Mouse (Mus musculus): Measurements from ENCODE around the gene Ppp2r5c.

Gene Ppp2r5c

DNA sequence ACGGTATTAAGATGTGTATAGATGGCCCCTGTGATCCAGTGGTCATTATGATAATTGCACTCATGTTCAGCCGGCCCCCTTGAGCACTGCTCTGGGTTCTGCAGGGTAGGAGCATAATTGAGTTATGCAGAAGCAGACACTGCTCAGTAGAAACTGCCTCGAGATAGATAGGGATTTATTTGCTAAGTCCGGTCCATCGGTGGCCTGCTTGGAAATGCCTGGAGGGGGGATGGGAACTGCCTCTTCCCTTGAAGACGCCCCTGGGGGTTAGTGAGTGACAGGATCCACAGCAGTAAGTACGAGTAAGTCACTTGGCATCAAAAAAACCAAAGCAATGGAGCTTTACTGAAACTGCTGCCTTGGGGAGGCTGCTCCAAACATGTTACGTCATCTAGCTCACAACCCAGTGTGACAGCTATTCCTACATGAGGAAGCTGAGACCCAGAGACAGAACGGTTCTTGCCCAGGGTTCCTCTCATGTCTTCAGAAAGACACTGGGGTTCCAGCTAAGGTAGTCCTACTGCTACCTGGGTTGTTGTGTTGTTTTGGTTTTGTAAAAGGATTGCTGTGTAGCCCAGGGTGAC is 60.9 kb downstream of the Ppp2r5c start:
- in situ Hi-C loops (cut with MboI, MseI): no loop called here

DNA sequence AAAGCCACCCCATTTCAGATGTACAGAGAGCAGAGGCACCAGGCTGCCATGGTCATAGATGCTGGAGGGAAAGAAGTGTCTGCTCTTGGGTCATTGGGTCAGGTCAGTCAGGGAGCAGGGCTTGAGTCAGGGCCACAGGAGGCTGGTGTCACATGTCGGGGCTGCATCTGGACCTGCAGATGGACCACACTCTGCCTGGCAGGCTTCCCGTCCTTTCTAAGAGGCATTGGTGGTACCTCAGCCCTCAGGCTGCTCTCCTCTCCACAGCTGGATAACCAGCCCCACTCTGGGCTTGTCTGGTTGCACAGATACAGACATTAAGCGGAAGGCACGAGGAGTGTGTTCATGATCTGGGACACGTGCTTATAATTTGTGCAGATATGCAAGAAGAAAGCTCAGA is 61.8 kb downstream of the Ppp2r5c start:
- in situ Hi-C loops (cut with MboI, MseI): no loop called here

DNA sequence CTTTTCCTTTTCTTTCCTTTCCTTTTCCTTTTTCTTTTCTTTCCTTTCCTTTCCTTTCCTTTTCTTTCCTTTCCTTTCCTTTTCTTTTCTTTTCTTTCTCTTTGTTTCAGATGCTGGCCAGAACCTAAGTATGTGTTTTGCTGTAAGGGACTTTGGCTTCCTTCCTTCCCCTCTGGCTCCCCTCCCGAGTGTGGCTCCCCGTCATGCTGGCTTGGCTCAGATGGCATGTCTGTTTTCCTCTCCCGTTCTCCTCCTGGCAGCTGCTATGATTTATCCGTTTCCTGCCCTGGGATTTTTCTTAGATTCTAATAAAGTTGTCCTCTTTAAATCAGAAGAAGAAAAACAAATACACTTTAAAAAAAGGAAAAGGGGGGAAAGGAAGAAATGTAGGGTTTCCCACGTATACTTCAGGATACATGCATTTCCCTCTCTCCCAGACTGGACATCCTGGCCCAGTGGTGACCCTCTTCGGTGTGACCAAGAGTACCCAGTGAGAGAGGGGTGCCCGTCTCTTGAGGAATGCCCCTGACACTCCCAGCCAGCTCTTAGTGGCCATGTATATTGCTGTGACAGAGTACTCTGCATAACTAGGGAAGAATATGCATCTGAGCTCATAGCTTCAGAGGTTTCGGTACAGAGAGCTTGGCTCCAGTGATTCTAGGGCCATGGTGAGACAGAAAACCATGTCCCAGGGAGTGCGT is 63.4 kb downstream of the Ppp2r5c start:
- in situ Hi-C loops (cut with MboI, MseI): loop anchor here (10.0 kb wide), 1 partner anchor 56 kb away; no protein-coding TSS in a partner anchor

- in situ Hi-C loops (cut with MboI, MseI): loop anchor here (10.0 kb wide), 1 partner anchor 56 kb away; no protein-coding TSS in a partner anchor
Observed at GRCm38 (mm10) chr12:110511201-110511600, 64.3 kb downstream of the Ppp2r5c start.

- in situ Hi-C loops (cut with MboI, MseI): loop anchor here (10.0 kb wide), 1 partner anchor 57 kb away; no protein-coding TSS in a partner anchor
Observed at GRCm38 (mm10) chr12:110511856-110512433, 65.0 kb downstream of the Ppp2r5c start.

- in situ Hi-C loops (cut with MboI, MseI): loop anchor here (10.0 kb wide), 1 partner anchor 58 kb away; no protein-coding TSS in a partner anchor
Observed at GRCm38 (mm10) chr12:110512884-110513283, 66.0 kb downstream of the Ppp2r5c start.

DNA sequence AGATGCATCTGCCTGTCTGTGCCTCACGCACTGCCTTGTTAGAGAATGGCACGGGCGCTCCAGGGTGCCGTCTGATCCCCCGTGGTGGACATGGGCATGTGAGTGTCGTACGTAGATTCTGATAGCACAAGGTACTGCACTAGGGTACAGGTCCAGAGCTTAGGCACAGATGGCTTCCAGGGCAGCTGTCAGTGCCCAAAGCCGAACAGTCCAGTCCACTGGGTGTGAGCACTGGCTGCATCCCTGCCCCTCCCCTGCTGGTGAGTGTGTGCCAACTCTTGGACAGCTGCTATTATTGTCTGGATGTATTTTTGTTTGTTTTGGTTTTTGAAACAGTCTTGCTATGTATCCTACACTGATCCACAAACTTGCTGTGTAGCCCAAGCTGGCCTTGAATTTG is 68.8 kb downstream of the Ppp2r5c start:
- in situ Hi-C loops (cut with MboI, MseI): loop anchor here (10.0 kb wide), 1 partner anchor 61 kb away; no protein-coding TSS in a partner anchor

GRCm38 (mm10) chr12:110520236-110520987 is 73.5 kb downstream of the Ppp2r5c start:
- in situ Hi-C loops (cut with MboI, MseI): no loop called here

DNA sequence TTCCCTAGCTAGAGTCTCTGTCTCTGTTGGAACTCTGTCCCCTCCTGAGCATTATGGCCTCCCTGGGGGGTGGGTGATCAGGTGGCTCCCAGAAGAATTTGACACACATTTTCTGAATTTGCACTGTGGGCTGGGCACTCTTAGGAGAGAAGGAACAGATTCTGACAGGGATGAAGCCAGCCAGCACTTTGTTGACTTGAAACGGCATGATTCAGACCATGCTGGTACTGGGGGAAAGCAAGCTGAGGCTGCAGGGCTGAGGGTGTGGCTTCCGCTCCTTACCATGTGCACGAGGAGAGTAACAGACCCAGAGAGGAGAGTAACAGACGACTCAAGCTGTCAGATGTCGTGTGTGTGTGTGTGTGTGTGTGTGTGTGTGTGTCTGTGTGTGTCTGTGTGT is 76.6 kb downstream of the Ppp2r5c start:
- in situ Hi-C loops (cut with MboI, MseI): no loop called here

- in situ Hi-C loops (cut with MboI, MseI): loop anchor here (5.0 kb wide), 1 partner anchor 50 kb away; no protein-coding TSS in a partner anchor
Observed at GRCm38 (mm10) chr12:110532711-110533110, 85.8 kb downstream of the Ppp2r5c start.

GRCm38 (mm10) chr12:110533151-110533550 is 86.2 kb downstream of the Ppp2r5c start:
- in situ Hi-C loops (cut with MboI, MseI): loop anchor here (5.0 kb wide), 1 partner anchor 51 kb away; no protein-coding TSS in a partner anchor

DNA sequence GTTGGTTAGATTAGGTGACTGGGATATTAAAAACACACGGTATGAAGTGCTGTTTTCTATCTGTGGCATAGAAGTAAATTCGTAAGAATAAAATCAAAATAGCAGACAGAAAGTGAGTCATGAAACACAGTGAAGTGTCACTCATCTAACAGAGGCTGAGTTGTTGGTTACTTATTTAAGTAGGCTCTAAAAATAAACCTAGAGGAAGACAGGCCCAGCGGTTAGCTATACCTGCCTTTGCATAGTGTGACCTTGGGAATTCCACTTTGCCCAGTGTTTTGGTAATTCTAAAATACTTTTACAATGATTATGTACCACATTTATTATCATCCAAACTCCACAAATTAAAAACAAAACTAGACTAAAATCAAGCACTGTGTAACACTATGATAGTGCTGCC is 86.9 kb downstream of the Ppp2r5c start:
- in situ Hi-C loops (cut with MboI, MseI): loop anchor here (5.0 kb wide), 1 partner anchor 52 kb away; no protein-coding TSS in a partner anchor

- in situ Hi-C loops (cut with MboI, MseI): no loop called here
Observed at GRCm38 (mm10) chr12:110535361-110535760, 88.4 kb downstream of the Ppp2r5c start.

GRCm38 (mm10) chr12:110537751-110538150 is 90.8 kb downstream of the Ppp2r5c start:
- in situ Hi-C loops (cut with MboI, MseI): no loop called here

DNA sequence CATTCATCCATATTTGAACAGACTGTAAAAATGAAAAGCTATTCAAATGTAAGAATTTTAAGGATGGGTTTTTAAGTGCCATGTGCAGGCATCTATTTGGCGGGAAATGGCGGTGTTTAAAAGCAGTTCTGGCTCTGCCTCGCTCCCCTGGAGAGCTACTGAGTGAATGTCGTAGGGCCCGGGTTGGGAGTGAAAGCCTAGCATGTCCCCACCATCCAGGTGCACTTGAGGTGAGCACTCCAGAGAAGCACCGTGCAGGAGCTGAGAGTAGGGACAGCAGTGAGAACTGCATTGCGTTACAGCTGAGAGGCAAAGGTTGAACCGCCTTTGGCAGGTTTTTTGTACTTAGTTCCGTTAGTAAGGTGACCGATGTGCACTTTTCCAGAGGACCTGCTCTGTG is 92.4 kb downstream of the Ppp2r5c start:
- in situ Hi-C loops (cut with MboI, MseI): no loop called here

GRCm38 (mm10) chr12:110539798-110540197 is 92.9 kb downstream of the Ppp2r5c start:
- in situ Hi-C loops (cut with MboI, MseI): loop anchor here (5.0 to 10.0 kb wide), 2 partner anchors 77 to 315 kb away; no protein-coding TSS in a partner anchor

DNA sequence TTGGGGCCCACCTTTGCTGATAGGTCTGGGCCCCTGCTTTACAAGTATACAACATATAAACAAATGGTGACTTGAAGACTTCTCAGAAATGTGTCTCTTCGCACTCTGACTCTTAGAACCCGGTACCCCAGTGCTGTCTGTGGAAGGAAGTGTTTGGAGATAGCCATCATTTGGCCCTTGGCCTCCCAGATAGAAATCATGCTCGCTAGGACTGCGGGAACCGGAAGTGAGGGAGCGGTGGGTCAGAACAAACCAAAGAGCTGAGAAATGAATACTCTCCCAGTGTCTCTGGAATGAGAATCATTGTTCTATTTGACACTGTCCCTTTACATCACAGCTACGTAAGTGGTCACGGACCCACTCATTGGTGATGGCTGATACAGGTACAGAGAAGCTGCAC is 93.4 kb downstream of the Ppp2r5c start:
- in situ Hi-C loops (cut with MboI, MseI): loop anchor here (5.0 to 10.0 kb wide), 2 partner anchors 78 to 315 kb away; no protein-coding TSS in a partner anchor

DNA sequence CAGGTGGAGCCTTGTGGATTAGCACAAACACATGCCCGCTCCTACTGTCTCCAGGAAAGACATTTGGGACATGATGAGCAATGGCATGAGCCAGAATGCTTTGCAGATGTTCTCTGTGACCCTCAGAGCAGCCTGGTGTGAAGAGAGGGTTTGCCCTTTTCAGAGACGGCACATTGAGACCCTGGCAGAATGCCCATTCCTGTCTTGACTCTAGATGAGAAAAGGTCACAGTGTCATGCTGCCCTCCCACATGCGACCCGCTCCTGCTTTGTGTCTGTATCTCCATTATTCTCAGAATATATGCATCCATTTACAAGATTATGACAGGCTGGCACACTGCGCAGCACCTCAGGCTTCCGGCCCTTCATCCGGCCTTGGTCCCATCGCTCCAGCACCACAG is 94.1 kb downstream of the Ppp2r5c start:
- in situ Hi-C loops (cut with MboI, MseI): loop anchor here (5.0 to 10.0 kb wide), 2 partner anchors 79 to 316 kb away; no protein-coding TSS in a partner anchor

- in situ Hi-C loops (cut with MboI, MseI): loop anchor here (5.0 to 10.0 kb wide), 2 partner anchors 79 to 317 kb away; no protein-coding TSS in a partner anchor
Observed at GRCm38 (mm10) chr12:110541528-110541927, 94.6 kb downstream of the Ppp2r5c start.

GRCm38 (mm10) chr12:110545040-110545701 is 98.3 kb downstream of the Ppp2r5c start:
- in situ Hi-C loops (cut with MboI, MseI): loop anchor here (10.0 kb wide), 1 partner anchor 320 kb away; no protein-coding TSS in a partner anchor

DNA sequence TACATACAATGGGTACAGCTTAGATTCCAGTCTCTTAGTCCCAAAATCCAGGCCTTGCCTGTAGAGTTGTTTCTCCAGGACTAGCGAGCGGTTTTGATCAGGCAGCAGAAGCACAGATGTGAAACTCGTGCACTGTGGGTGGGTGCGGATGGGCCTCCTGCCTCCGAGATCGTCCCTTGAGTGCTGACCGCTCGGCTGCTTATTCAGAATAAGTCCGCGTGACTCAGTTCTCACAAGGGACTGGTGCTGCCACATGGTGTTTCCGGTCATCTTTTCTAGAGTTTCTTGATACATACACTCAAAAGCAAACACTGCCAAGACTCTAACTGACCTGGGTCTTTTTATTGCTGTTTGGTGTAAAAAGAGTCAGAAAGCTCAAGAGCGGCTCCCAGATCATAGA is 100.7 kb downstream of the Ppp2r5c start:
- in situ Hi-C loops (cut with MboI, MseI): loop anchor here (10.0 kb wide), 1 partner anchor 323 kb away; no protein-coding TSS in a partner anchor

All from T-helper 2 cell (primary cell).